Mouse (Mus musculus) heart, postnatal 14 days (tissue): ENCODE data around the gene Acsf2. TPM values are rescaled to one million over a fixed set of nuclear protein-coding genes. Genes with fewer than 3 reads are reported as not detected.

Source experiments
- DNase-seq, 2 experiments: peaks; one replicate each; pipeline ENCODE4 v3.0.0; 2021 to 2022
- intact Hi-C: fragments of 180-260 bp; cut with DNase I; formaldehyde crosslinking; loops from one replicate; pipeline ENCODE4 v1.15.1; 2025
- total RNA-seq, 2 experiments: library from RNA; stranded (reverse); gene quantifications; 2 replicates each; pipeline ENCODE4 v1.2.3; 2021

Gene Acsf2
- total RNA-seq, 2 experiments from 2014 or later: 31.6 to 35.6 TPM

- no peak for DNase-seq
- intact Hi-C loops: loop anchor here (5.0 kb wide), 1 partner anchor 50 kb away; no protein-coding TSS in a partner anchor
These were observed 785 bp upstream of the Acsf2 start for GRCm38 (mm10) chr11:94602356-94602955.

GRCm38 (mm10) chr11:94600447-94600846, 1.2 kb downstream of the Acsf2 start:
- DNase-seq: no peak
- intact Hi-C loops: loop anchor here (5.0 kb wide), 1 partner anchor 48 kb away; no protein-coding TSS in a partner anchor

- DNase-seq: peak in 1 of 2 experiments; percentile 6
- intact Hi-C loops: no loop called here
These were observed 3.1 kb downstream of the Acsf2 start for GRCm38 (mm10) chr11:94598437-94599120.

- DNase-seq: peak; percentile 42 to 64
- intact Hi-C loops: no loop called here
These were observed 4.4 kb downstream of the Acsf2 start for GRCm38 (mm10) chr11:94597319-94597718.

- peak in 1 of 2 experiments; percentile 40 for DNase-seq
- intact Hi-C loops: no loop called here
These were observed 5.3 kb downstream of the Acsf2 start for GRCm38 (mm10) chr11:94596311-94596852.

GRCm38 (mm10) chr11:94587511-94587910, 14.2 kb downstream of the Acsf2 start:
- no peak for DNase-seq
- intact Hi-C loops: no loop called here

- intact Hi-C loops: no loop called here
- no peak for DNase-seq
These were observed 16.6 kb downstream of the Acsf2 start for GRCm38 (mm10) chr11:94585091-94585490.

- intact Hi-C loops: no loop called here
- DNase-seq: no peak
These were observed 21.4 kb downstream of the Acsf2 start for GRCm38 (mm10) chr11:94580111-94580740.

- no peak for DNase-seq
- intact Hi-C loops: no loop called here
These were observed 25.3 kb downstream of the Acsf2 start for GRCm38 (mm10) chr11:94576361-94576760.

GRCm38 (mm10) chr11:94575036-94575435, 26.6 kb downstream of the Acsf2 start:
- DNase-seq: no peak
- intact Hi-C loops: no loop called here

GRCm38 (mm10) chr11:94574560-94574959, 27.1 kb downstream of the Acsf2 start:
- DNase-seq: no peak
- intact Hi-C loops: no loop called here

GRCm38 (mm10) chr11:94571850-94572249, 29.8 kb downstream of the Acsf2 start:
- intact Hi-C loops: no loop called here
- DNase-seq: no peak

- peak; percentile 43 to 46 for DNase-seq
- intact Hi-C loops: no loop called here
These were observed 31.1 kb downstream of the Acsf2 start for GRCm38 (mm10) chr11:94570612-94571011.

GRCm38 (mm10) chr11:94567326-94567725, 34.3 kb downstream of the Acsf2 start:
- intact Hi-C loops: no loop called here
- DNase-seq: no peak

- intact Hi-C loops: no loop called here
These were observed 35.1 kb downstream of the Acsf2 start for GRCm38 (mm10) chr11:94566534-94566933.

GRCm38 (mm10) chr11:94565151-94565479, 36.6 kb downstream of the Acsf2 start:
- DNase-seq: no peak
- intact Hi-C loops: no loop called here

More at GRCm38 (mm10) chr11:94566534-94566933, 35.1 kb downstream of the Acsf2 start:
- no peak for DNase-seq

- DNase-seq: peak; percentile 54 to 69
- intact Hi-C loops: no loop called here
These were observed 37.1 kb downstream of the Acsf2 start, which contains the start of gene Chad for GRCm38 (mm10) chr11:94564437-94565150. Chad (plus strand) TSS chr11:94565047.

GRCm38 (mm10) chr11:94563821-94564220, 37.9 kb downstream of the Acsf2 start:
- intact Hi-C loops: no loop called here
- no peak for DNase-seq

- intact Hi-C loops: no loop called here
- DNase-seq: no peak
These were observed 38.3 kb downstream of the Acsf2 start for GRCm38 (mm10) chr11:94563383-94563782.

- no peak for DNase-seq
- intact Hi-C loops: no loop called here
These were observed 43.4 kb downstream of the Acsf2 start for GRCm38 (mm10) chr11:94558226-94558625.

GRCm38 (mm10) chr11:94550442-94550744, 51.3 kb downstream of the Acsf2 start:
- no peak for DNase-seq
- intact Hi-C loops: loop anchor here (5.0 kb wide), 1 partner anchor 52 kb away; the partner anchor contains the start of gene Acsf2
